Mouse (Mus musculus) limb, embryonic 12.5 days (tissue): ENCODE results near the gene Ccl1. TPM values are rescaled to one million over a fixed set of nuclear protein-coding genes. Genes with fewer than 3 reads are reported as not detected.

Experiments
- ATAC-seq: fragments of 200-750 bp; cut with Nextera tagmentation; 2 replicates; pipeline ENCODE4 v1.8.0; 2017; ENCODE audit warnings: low read depth, moderate TSS enrichment; ENCODE audit not compliant: insufficient number of reproducible peaks, insufficient read depth, low FRiP score, low TSS enrichment
- H3K27ac ChIP-seq: fragments of 300-500 bp; sonication (generic); 2 replicates; pipeline ENCODE4 v1.5.1; 2016; ENCODE audit warnings: mild to moderate bottlenecking, moderate library complexity
- H3K27me3 ChIP-seq: fragments of 300-500 bp; sonication (generic); 2 replicates; pipeline ENCODE4 v1.6.1; 2016; ENCODE audit warnings: mild to moderate bottlenecking, moderate library complexity
- H3K36me3 ChIP-seq: fragments of 300-500 bp; sonication (generic); 2 replicates; pipeline ENCODE4 v1.6.1; 2016; ENCODE audit warnings: mild to moderate bottlenecking, moderate library complexity
- H3K4me1 ChIP-seq: fragments of 300-500 bp; sonication (generic); replicated peaks from 2 replicates; pipeline ENCODE4 v1.6.1; 2016
- H3K4me2 ChIP-seq: fragments of 300-500 bp; sonication (generic); 2 replicates; pipeline ENCODE4 v1.6.1; 2016; ENCODE audit warnings: mild to moderate bottlenecking, moderate library complexity
- H3K4me3 ChIP-seq: fragments of 300-500 bp; sonication (generic); replicated peaks from 2 replicates; pipeline ENCODE4 v1.5.1; 2016; ENCODE audit warnings: mild to moderate bottlenecking
- H3K9ac ChIP-seq: fragments of 300-500 bp; sonication (generic); replicated peaks from 2 replicates; pipeline ENCODE4 v1.6.1; 2016; ENCODE audit warnings: mild to moderate bottlenecking, moderate library complexity
- H3K9me3 ChIP-seq: fragments of 300-500 bp; sonication (generic); 2 replicates; pipeline ENCODE4 v1.6.1; 2016; ENCODE audit warnings: mild to moderate bottlenecking, moderate library complexity
- WGBS: fragments of 180-500 bp; shearing (Covaris S2); methylation state at CpG from one replicate; pipeline ENCODE4 v1.1.7; 2016; 5-methylcytosine and 5-hydroxymethylcytosine counted together
- polyA plus RNA-seq: library from polyadenylated mRNA; unstranded; fragments of >200 nt; fragmentation: Nextera tagmentation; extraction: Ambion mirVana; gene quantifications from 2 replicates; pipeline ENCODE4 v1.2.1, GENCODE M21; 2016

Gene Ccl1
- polyA plus RNA-seq, 1 experiment from 2014 or later: not detected

DNA sequence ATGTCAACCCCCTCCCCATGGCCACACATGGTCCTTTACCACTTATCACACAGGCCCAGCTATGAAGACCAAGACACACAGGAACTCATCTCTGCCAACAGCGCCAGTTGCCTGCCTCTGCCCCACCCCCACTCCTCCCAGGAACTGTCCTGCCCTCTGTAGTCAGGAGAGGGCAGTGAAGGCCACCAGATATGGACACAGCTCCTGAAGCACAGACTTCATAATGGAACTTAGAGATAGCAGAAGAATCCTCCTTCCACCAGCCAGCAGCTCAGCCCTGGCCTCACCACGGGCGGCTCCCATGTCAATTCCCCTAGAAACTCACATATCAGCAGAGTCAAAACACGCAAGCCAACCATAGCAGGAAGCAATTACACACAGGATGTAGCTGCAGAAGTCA lies 49.9 kb downstream of the Ccl1 start:
- ATAC-seq: no peak
- WGBS: 22% methylated on average over 4 of the region's 4 CpGs
- H3K27me3 ChIP-seq: peaks cover 48% of the 10 kb centered on the region

DNA sequence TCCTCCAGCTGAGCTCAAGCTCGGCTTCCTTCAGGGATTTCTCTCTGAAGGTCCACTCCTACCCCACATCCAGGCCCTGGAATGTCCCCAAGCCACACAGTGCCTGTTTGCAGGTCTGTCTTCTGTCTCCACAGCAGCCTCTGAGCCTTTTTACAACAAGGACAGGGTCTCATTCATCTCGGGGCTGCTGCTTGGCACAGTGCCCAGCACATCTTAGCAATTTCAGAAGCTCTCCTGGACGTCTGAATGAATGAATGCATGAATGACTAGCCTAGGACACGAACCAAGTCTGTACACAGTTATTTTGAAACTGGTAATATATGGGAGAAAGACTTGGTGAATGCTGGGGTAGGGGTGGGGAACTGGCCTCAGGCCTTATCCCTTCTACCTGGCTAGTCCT lies 52.1 kb downstream of the Ccl1 start:
- Histone ChIP-seq H3K4me3 (no peak overlapping the region), H3K27me3 (peaks cover 31% of the 10 kb centered on the region), H3K9me3 (no peaks in the 10 kb centered on the region), H3K36me3 (no peaks in the 10 kb centered on the region), H3K4me1 (peaks cover 12% of the 10 kb centered on the region), H3K4me2 (no peak overlapping the region), H3K27ac (no peak overlapping the region), H3K9ac (no peak overlapping the region)
- WGBS: 37% methylated on average over 4 of the region's 4 CpGs
- no peak for ATAC-seq

More for the DNA sequence above, 49.9 kb downstream of the Ccl1 start:
- H3K4me1 ChIP-seq: peaks cover 12% of the 10 kb centered on the region
- no peak overlapping the region for H3K9ac ChIP-seq
- no peak overlapping the region for H3K27ac ChIP-seq
- no peak overlapping the region for H3K4me2 ChIP-seq
- no peaks in the 10 kb centered on the region for H3K9me3 ChIP-seq
- no peak overlapping the region for H3K4me3 ChIP-seq
- H3K36me3 ChIP-seq: no peaks in the 10 kb centered on the region

DNA sequence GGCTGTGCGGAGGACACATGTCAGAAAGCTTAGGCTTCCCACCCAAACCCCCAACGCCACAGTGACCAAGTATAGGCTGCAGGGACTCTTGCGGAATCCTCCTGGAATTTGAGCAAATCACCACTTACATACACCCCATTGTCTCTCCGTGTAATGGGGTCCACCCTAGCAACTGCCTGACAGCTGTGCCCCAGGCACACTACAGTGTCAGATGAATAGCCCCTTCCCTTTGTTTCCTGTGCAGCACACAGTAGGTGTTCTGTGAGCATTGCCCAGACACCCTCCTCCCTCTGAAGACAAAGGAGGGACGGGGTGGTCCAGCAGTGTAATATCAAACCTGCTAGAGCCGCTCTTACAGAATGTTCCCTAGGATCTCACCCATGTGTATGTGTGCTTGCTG lies 54.2 kb downstream of the Ccl1 start:
- 70% methylated on average over 6 of the region's 6 CpGs for whole genome bisulfite sequencing

DNA sequence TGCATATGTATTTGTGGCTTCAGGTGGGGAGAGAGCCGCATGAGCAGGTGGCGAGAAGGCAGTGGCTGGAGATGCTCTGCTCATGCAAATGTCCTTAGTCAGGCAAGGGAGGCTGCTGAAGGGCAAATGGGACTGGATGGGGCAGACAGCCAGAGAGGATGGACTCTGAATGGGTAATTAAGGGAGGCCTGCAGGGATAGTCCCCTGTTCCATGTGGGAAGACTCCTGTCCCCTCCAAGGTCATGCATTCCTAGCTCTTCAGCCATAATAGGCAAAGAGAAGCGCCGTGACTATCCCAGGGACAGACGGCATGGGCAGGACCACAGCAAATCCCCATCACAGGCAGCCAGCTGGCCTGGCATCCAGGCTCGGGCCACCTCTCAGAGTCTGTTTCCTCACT lies 55.5 kb downstream of the Ccl1 start:
- no peak for ATAC-seq
- Histone ChIP-seq H3K4me2 (no peak overlapping the region), H3K27me3 (peaks cover 17% of the 10 kb centered on the region; the same call in 1 of the 2 replicates), H3K36me3 (no peaks in the 10 kb centered on the region), H3K9ac (no peak overlapping the region), H3K27ac (no peak overlapping the region), H3K4me1 (peaks cover 8% of the 10 kb centered on the region), H3K9me3 (no peaks in the 10 kb centered on the region), H3K4me3 (no peak overlapping the region)
- WGBS: 82% methylated on average over 6 of the region's 6 CpGs

More for the DNA sequence above, 54.2 kb downstream of the Ccl1 start:
- no peaks in the 10 kb centered on the region for H3K36me3 ChIP-seq
- H3K9me3 ChIP-seq: no peaks in the 10 kb centered on the region
- H3K27me3 ChIP-seq: peaks cover 19% of the 10 kb centered on the region
- H3K27ac ChIP-seq: no peak overlapping the region
- no peak overlapping the region for H3K4me2 ChIP-seq
- H3K9ac ChIP-seq: no peak overlapping the region
- peaks cover 12% of the 10 kb centered on the region for H3K4me1 ChIP-seq
- H3K4me3 ChIP-seq: no peak overlapping the region
- no peak for ATAC-seq

DNA sequence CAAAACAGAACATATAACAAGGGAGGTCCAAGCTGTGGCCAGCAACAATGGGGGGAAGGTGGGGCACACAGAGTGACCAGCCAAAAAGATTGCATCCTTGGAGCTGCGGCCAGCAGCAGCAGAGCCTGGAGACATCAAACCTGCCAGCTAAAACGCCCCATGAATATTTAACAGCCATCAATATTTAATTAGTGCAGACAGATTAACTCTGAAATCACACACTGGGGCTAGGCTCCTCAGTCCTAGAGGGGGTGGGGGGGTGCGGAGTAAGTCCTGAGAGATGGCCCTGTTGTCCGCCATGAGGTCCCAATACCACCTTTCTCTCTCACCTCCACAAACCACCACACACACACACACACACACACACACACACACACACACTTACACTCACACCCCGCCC lies 68.1 kb downstream of the Ccl1 start:
- no peaks in the 10 kb centered on the region for H3K36me3 ChIP-seq
- no peak overlapping the region for H3K4me2 ChIP-seq
- WGBS: 53% methylated on average over 4 of the region's 5 CpGs
- H3K9ac ChIP-seq: no peak overlapping the region
- H3K4me1 ChIP-seq: peaks cover 13% of the 10 kb centered on the region
- no peak for ATAC-seq
- H3K4me3 ChIP-seq: no peak overlapping the region
- no peak overlapping the region for H3K27ac ChIP-seq
- H3K27me3 ChIP-seq: peaks cover 57% of the 10 kb centered on the region
- no peaks in the 10 kb centered on the region for H3K9me3 ChIP-seq

DNA sequence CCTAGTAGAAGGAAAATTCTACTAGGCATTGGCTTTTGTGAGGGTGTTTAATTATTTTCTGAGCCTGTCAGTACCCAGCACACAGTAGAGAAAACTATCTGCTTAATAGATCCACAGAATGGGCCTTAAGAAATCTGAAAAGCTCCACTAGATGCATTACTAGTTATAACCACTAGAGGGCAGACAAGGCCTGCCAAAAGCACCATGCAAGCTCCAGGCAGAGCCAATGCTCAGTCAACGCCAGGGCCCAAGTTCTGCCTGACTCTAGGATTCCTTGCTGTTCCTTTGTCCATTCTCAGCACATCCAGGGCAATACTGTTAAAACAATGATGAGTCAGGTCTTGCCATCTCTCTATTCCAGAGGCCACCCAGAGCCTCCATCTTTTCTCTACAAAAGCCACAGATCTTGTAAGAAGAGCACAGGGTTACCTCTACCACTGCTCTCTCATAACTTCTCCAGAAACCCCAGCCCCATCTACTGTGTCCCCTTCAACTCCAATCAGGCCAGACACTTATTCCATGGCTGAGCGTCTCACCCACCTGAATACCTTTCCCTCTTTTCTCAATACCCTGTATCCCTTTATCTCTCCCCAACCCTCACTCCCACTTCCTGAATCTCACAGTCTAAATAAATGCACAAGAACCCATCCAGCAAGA lies 69.8 kb downstream of the Ccl1 start:
- no peak for ATAC-seq
- 38% methylated on average over 2 of the region's 2 CpGs for WGBS

DNA sequence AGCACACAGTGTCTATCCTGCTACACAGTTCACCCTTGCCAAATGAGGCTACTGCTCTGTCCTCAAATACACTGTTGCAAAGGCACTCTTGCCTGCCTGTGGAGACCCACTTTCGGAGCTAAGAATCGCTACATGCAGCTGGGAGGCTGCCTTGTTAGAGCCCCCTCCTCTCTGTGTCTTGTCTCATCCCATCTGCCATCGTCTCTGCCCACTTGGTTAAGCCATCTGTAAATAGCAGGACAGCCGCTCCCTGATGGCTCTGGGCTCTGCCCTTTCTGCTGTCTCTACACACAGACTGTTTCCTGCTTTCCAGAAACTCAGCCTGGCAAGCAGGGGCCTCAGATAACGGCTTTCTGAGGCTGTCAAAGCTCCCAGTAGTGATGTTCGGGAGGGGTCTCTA lies 71.5 kb downstream of the Ccl1 start:
- peaks cover 13% of the 10 kb centered on the region for H3K4me1 ChIP-seq
- no peak overlapping the region for H3K4me2 ChIP-seq
- no peak overlapping the region for H3K4me3 ChIP-seq
- H3K9me3 ChIP-seq: no peaks in the 10 kb centered on the region
- no peak overlapping the region for H3K9ac ChIP-seq
- ATAC-seq: no peak
- H3K36me3 ChIP-seq: no peaks in the 10 kb centered on the region
- WGBS: 68% methylated on average over 6 of the region's 6 CpGs
- peaks cover 84% of the 10 kb centered on the region for H3K27me3 ChIP-seq
- no peak overlapping the region for H3K27ac ChIP-seq

More for the DNA sequence above, 69.8 kb downstream of the Ccl1 start:
- Histone ChIP-seq H3K9me3 (no peaks in the 10 kb centered on the region), H3K4me3 (no peak overlapping the region), H3K36me3 (no peaks in the 10 kb centered on the region), H3K4me2 (no peak overlapping the region), H3K27me3 (peaks cover 70% of the 10 kb centered on the region), H3K9ac (no peak overlapping the region), H3K27ac (no peak overlapping the region), H3K4me1 (peaks cover 13% of the 10 kb centered on the region)

DNA sequence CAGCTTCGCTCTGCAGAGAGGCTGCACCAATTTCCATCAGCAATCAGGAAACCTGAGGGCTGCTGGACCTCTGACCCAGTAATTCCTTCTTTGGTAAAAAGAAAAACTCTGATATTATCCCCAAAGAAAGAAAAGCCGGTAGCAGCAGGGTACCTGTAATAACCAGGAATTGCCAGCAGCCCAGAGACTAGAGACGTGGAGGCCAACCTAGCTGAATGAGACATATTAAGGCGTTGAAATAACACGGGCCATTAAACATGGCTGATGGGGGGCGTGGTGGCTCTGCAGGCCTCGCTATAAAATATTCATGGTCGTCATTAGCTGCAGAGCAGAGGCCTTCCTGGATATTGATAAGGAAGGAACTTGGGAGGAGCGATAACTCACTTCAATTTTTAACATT lies 78.5 kb downstream of the Ccl1 start:
- Histone ChIP-seq H3K36me3 (no peaks in the 10 kb centered on the region), H3K9me3 (no peaks in the 10 kb centered on the region), H3K4me3 (no peak overlapping the region), H3K9ac (no peak overlapping the region), H3K4me1 (peaks cover 7% of the 10 kb centered on the region; the same call in 1 of the 2 replicates), H3K4me2 (no peak overlapping the region), H3K27me3 (peaks cover 34% of the 10 kb centered on the region; the same call in 1 of the 2 replicates), H3K27ac (no peak overlapping the region)
- no peak for ATAC-seq
- 61% methylated on average over 9 of the region's 9 CpGs for WGBS

DNA sequence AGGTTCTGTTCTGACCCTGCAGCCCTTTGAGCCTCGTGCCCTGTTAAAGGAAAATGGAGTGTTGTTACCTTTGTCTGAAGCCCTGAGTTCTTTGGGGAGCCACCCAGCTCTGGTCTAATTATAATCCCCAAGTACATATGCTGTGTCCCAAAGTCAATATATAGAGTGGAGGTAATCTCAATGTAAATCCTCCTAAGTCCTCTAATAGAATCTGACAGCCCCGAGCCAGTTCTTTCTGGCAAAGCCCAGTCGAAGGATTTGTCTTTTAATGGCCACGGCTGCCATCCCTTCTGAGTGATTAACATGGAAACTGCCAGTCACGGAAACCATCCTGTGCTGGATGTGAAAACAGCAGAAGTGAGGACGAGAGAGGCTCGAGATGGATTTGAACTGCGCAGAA lies 79.6 kb downstream of the Ccl1 start:
- ATAC-seq: no peak
- no peaks in the 10 kb centered on the region for H3K36me3 ChIP-seq
- no peak overlapping the region for H3K9ac ChIP-seq
- H3K4me3 ChIP-seq: no peak overlapping the region
- 73% methylated on average over 8 of the region's 8 CpGs for WGBS
- H3K27me3 ChIP-seq: peaks cover 26% of the 10 kb centered on the region; the same call in 1 of the 2 replicates
- no peak overlapping the region for H3K4me2 ChIP-seq
- no peaks in the 10 kb centered on the region for H3K9me3 ChIP-seq
- H3K27ac ChIP-seq: no peak overlapping the region
- H3K4me1 ChIP-seq: peaks cover 7% of the 10 kb centered on the region; the same call in 1 of the 2 replicates

DNA sequence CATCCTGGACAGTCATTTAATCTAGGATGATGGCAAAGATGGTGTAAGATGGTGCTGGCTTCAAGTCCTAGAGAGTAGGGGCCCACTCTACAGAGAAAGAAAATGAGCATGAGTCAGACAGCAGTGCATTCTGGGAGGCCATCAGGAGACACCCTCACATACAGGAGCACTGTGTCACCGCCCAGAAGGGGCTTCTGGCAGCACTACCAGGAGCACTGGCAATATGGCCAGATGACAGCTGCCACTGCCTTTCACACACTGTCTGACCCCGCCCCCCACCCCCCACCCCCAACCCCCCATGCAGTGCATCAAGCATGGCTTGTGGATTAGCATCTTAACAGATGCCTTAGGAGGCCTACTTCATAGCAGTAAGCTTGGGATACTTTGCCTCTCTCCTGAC lies 89.0 kb downstream of the Ccl1 start:
- no peaks in the 10 kb centered on the region for H3K9me3 ChIP-seq
- no peaks in the 10 kb centered on the region for H3K27me3 ChIP-seq
- WGBS: 60% methylated on average over 2 of the region's 2 CpGs
- no peaks in the 10 kb centered on the region for H3K36me3 ChIP-seq
- ATAC-seq: no peak
- no peak overlapping the region for H3K4me2 ChIP-seq
- H3K4me1 ChIP-seq: no peaks in the 10 kb centered on the region
- H3K4me3 ChIP-seq: no peak overlapping the region
- H3K9ac ChIP-seq: no peak overlapping the region
- no peak overlapping the region for H3K27ac ChIP-seq

DNA sequence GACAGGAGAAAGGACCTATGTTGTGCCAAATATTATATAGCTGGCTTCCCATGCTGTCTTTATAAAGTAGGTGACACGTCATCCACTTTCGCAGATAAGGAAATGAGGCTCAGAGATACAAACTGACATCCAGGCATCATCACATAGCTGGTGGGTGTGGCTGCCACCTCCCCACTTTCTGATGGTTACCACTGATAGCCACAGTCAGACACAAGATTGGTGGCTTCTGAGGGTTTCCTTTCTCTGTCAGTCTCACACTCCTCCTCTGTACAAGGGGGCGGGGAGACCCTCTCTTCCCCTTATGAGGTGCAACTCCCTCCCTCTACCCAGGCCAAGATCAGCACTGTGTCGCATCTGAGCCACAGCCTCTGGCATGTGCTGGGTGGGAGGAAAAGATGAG lies 91.1 kb downstream of the Ccl1 start:
- Histone ChIP-seq H3K27ac (no peak overlapping the region), H3K4me2 (no peak overlapping the region), H3K4me3 (no peak overlapping the region), H3K9me3 (no peaks in the 10 kb centered on the region), H3K27me3 (no peaks in the 10 kb centered on the region), H3K36me3 (no peaks in the 10 kb centered on the region), H3K9ac (no peak overlapping the region), H3K4me1 (no peaks in the 10 kb centered on the region)
- ATAC-seq: no peak
- 82% methylated on average over 4 of the region's 4 CpGs for WGBS

DNA sequence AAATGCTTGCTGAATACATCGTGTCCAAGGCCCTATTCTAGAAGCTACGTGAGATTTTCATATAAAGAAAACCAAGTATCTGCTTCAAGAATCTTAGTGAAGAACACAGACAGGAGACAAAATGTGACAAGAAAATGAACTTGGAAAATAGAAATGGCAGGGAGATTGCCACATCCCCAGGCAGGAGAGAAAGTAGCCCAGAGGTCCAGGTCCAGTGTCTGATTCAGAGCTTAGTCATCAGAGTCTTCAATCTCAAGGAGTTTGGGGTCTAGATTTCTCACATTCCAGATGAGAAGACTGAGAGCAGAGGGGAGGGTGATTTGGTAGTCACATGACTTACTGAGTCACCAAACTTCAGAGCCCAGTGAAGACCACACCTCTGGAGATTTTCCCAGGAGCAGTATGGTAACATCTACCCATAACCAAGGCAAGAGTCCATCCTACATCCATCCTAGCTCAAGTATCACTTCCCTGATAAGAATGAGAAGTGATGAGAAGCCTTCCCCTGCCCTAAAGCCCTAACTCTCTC lies 98.5 kb downstream of the Ccl1 start:
- H3K27me3 ChIP-seq: peaks cover 8% of the 10 kb centered on the region; the same call in 1 of the 2 replicates
- H3K9ac ChIP-seq: no peak overlapping the region
- no peaks in the 10 kb centered on the region for H3K9me3 ChIP-seq
- ATAC-seq: no peak
- no peak overlapping the region for H3K4me2 ChIP-seq
- no peaks in the 10 kb centered on the region for H3K36me3 ChIP-seq
- H3K4me3 ChIP-seq: no peak overlapping the region
- no peaks in the 10 kb centered on the region for H3K4me1 ChIP-seq
- H3K27ac ChIP-seq: no peak overlapping the region
- 92% methylated on average over 2 of the region's 2 CpGs for WGBS
